21 mouse cellular contexts compared by ENCODE assay signal in the genomic region with DNA sequence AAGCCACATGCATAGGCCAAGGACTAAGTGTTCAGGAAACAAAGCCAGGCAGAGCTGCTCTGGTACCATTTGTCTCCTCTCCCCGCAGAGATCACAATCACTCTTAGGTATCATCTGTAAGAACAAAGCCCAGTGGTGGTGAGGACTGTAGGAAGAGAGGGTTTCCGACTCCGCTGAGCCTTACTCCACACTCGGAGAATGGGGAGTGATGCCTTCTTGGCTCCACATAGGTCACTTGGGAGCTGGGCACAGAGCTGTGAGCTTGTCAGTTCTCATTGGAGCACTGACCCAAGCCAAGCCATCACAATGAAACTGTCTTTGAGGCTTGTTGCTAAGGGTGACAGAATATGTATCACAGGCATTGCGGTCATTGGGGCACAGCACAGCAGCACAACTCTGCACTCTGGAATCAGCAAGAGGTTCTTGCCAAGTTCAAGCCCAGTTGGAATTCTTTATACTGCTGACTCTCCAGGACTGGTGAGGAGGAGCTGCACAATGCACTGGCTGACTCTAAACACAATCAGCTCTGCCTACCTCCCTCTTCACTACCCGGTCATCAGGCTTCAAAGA.
A peak's percentile ranks its signal among the peaks of the same experiment; 100 is the strongest.
DNase-seq lines count a peak whose midpoint lies in the region; ATAC-seq and TF ChIP-seq lines count a peak whose summit lies in the region.
"Had no signal": no experiment of that assay in that cellular context is flagged by ENCODE, and none has a peak within 500 bp of the region (broad histone marks: within the 10 kb centered on the region; RNA-seq: fewer than 3 reads in every experiment).

No protein-coding gene starts in this region.

- no peak overlapping the region for H3K27ac ChIP-seq in midbrain, postnatal 0 days (ENCODE audit: low read depth, low read length)
- H3K27ac ChIP-seq in midbrain, embryonic 15.5 days: no peak overlapping the region
- H3K27ac ChIP-seq in hindbrain, embryonic 15.5 days (replicated peaks): no peak overlapping the region
- H3K27ac ChIP-seq in neural tube, embryonic 15.5 days (replicated peaks): no peak overlapping the region
- H3K27ac ChIP-seq: forebrain, embryonic 15.5 days; layer of hippocampus, adult 2 months had no signal

- no peaks in the 10 kb centered on the region for H3K4me1 ChIP-seq in midbrain, postnatal 0 days (ENCODE audit: insufficient read depth, low read length)
- peaks cover 3% of the 10 kb centered on the region for H3K4me1 ChIP-seq in midbrain, embryonic 15.5 days
- peaks cover 13% of the 10 kb centered on the region for H3K4me1 ChIP-seq in hindbrain, embryonic 15.5 days (replicated peaks)
- H3K4me1 ChIP-seq in neural tube, embryonic 15.5 days: 0 out of 2 replicates have a peak, but pooled peaks cover under 1% of the 10 kb centered on the region

- no peak overlapping the region for H3K4me2 ChIP-seq in midbrain, postnatal 0 days (ENCODE audit: low read depth, low read length, poor library complexity, severe bottlenecking)
- H3K4me2 ChIP-seq in midbrain, embryonic 15.5 days: no peak overlapping the region
- no peak overlapping the region for H3K4me2 ChIP-seq in hindbrain, embryonic 15.5 days
- no peak overlapping the region for H3K4me2 ChIP-seq in neural tube, embryonic 15.5 days
- H3K4me2 ChIP-seq: forebrain, embryonic 15.5 days; heart, embryonic 11.5 days had no signal

- peak; percentile 4 for DNase-seq in embryo, embryonic 10.5 days (ENCODE audit: low spot score)
- no peak for DNase-seq in embryo, embryonic 11 days
- DNase-seq in midbrain, postnatal 0 days (ENCODE audit: low spot score): peak; percentile 68
- DNase-seq in gastrocnemius, postnatal 10 days: no peak
- DNase-seq: cerebellum, postnatal 14 days; heart, postnatal 10 days; kidney, adult 2 months; kidney, postnatal 10 days; liver, postnatal 0 days; lung, postnatal 10 days; thymus, postnatal 25 days had no signal

- 64% methylated on average over 6 of the region's 6 CpGs for WGBS in midbrain, postnatal 0 days
- WGBS in midbrain, embryonic 15.5 days: 78% methylated on average over 6 of the region's 6 CpGs
- WGBS in hindbrain, embryonic 15.5 days: 59% methylated on average over 6 of the region's 6 CpGs
- 82% methylated on average over 6 of the region's 6 CpGs for WGBS in neural tube, embryonic 15.5 days

- H3K9ac ChIP-seq in midbrain, postnatal 0 days (replicated peaks; ENCODE audit: low read length, poor library complexity, severe bottlenecking): no peak overlapping the region
- H3K9ac ChIP-seq in midbrain, embryonic 15.5 days: no peak overlapping the region
- no peak overlapping the region for H3K9ac ChIP-seq in hindbrain, embryonic 15.5 days
- no peak overlapping the region for H3K9ac ChIP-seq in neural tube, embryonic 15.5 days (replicated peaks)
- H3K9ac ChIP-seq: forebrain, embryonic 15.5 days; liver, postnatal 0 days had no signal

- H3K27me3 ChIP-seq in midbrain, postnatal 0 days (ENCODE audit: insufficient read depth, low read length): no peaks in the 10 kb centered on the region
- no peaks in the 10 kb centered on the region for H3K27me3 ChIP-seq in midbrain, embryonic 15.5 days (replicated peaks)
- H3K27me3 ChIP-seq in hindbrain, embryonic 15.5 days: no peaks in the 10 kb centered on the region
- H3K27me3 ChIP-seq in neural tube, embryonic 15.5 days (replicated peaks): no peaks in the 10 kb centered on the region
- H3K27me3 ChIP-seq: CH12.LX; forebrain, embryonic 15.5 days had no signal

- no peak overlapping the region for H3K4me3 ChIP-seq in midbrain, postnatal 0 days (ENCODE audit: low read depth, low read length)
- H3K4me3 ChIP-seq in midbrain, embryonic 15.5 days: no peak overlapping the region
- no peak overlapping the region for H3K4me3 ChIP-seq in hindbrain, embryonic 15.5 days
- H3K4me3 ChIP-seq in neural tube, embryonic 15.5 days (replicated peaks): no peak overlapping the region
- H3K4me3 ChIP-seq: erythroblast, embryonic 14.5 days; forebrain, embryonic 15.5 days; layer of hippocampus, adult 2 months; limb, embryonic 10.5 days had no signal

- H3K9me3 ChIP-seq in midbrain, postnatal 0 days (ENCODE audit: low read length): no peaks in the 10 kb centered on the region
- no peaks in the 10 kb centered on the region for H3K9me3 ChIP-seq in midbrain, embryonic 15.5 days
- H3K9me3 ChIP-seq in hindbrain, embryonic 15.5 days: no peaks in the 10 kb centered on the region
- H3K9me3 ChIP-seq in neural tube, embryonic 15.5 days (replicated peaks): no peaks in the 10 kb centered on the region
- H3K9me3 ChIP-seq: forebrain, embryonic 15.5 days; limb, embryonic 10.5 days had no signal

- no peaks in the 10 kb centered on the region for H3K36me3 ChIP-seq in midbrain, postnatal 0 days (ENCODE audit: insufficient read depth, low read length)
- no peaks in the 10 kb centered on the region for H3K36me3 ChIP-seq in midbrain, embryonic 15.5 days (replicated peaks)
- H3K36me3 ChIP-seq in hindbrain, embryonic 15.5 days: no peaks in the 10 kb centered on the region
- no peaks in the 10 kb centered on the region for H3K36me3 ChIP-seq in neural tube, embryonic 15.5 days
- H3K36me3 ChIP-seq: forebrain, embryonic 15.5 days; limb, embryonic 10.5 days had no signal

- TF ChIP-seq CTCF in midbrain, postnatal 0 days (IDR thresholded peaks at IDR 0.05): no peak

- ATAC-seq in midbrain, postnatal 0 days (ENCODE audit: low FRiP score): peak; percentile 49; the same call in 1 of the 2 replicates
- ATAC-seq in midbrain, embryonic 15.5 days (replicated peaks): no peak
- ATAC-seq in hindbrain, embryonic 15.5 days (ENCODE audit: low FRiP score, low read depth): peak; percentile 67; the same call in 1 of the 2 replicates
- no peak for ATAC-seq in neural tube, embryonic 15.5 days (ENCODE audit: low FRiP score)
- ATAC-seq: forebrain, embryonic 15.5 days; inflammation-experienced regulatory T-cells, adult 6 months; liver, postnatal 0 days had no signal

Comparison
In these comparisons a context has a peak if more than half of its experiments do, and no peak if none do; other contexts are left out.
1. DNase-seq: peak in embryo, embryonic 10.5 days (single experiment) and midbrain, postnatal 0 days (single experiment); none in embryo, embryonic 11 days (single experiment) and gastrocnemius, postnatal 10 days (single experiment).
2. ATAC-seq: peak in midbrain, postnatal 0 days (single experiment) and hindbrain, embryonic 15.5 days (single experiment); none in midbrain, embryonic 15.5 days (single experiment) and neural tube, embryonic 15.5 days (single experiment).